Mouse (Mus musculus) c-Kit-positive CD71-positive TER-119-positive erythroid progenitor cells, embryonic 14.5 days (primary cell): ENCODE results near the gene 5330417H12Rik.
A peak's percentile ranks its signal among the peaks of the same experiment; 100 is the strongest.

Experiments used
- DNase-seq: peaks from one replicate; pipeline ENCODE4 v3.0.0-alpha.2; 2013; ENCODE audit warnings: low spot score

Gene 5330417H12Rik

DNA sequence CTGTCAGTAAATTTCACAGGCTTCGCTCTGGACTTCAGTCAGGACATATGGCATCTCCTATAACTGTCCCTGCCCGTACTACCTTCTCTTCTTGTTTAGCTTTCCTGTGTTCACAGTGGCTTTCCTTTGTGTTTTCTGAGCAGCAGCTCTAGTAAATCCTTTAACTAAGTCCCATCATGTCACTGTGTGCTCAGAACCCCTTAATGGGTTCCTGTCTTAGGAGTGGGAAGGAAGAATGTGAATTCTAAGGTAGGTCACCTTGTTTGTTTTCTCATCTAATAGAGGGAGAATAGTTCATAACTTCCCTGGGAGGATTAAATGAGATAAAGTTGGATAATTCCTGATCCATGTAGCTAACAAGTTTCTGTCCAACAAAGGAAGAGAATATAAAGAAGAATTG is at the start of gene 5330417H12Rik:
TSS of gene 5330417H12Rik (minus strand) at position 101 of the 400 bp plus-strand sequence.
- DNase-seq = no peak

DNA sequence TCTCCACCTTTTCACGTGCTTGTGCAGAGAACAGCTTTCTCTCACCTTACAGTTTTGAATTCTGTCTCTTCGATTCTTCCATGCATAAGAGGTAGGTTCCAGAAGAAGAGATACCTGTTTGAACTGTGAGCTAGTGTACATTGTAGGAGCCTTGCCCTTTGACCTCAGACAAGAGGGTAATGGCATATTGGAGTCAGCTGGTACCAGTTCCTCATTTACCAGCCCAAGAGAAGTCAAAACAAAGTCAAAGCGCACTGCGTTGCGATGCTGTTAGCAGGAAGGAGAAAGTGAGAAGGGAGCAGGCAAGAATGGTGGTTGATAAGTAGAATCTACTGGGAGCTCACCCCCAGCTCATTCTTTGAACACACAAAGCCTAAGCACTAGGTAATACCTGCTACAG is 43.6 kb upstream of the 5330417H12Rik start:
- DNase-seq = no peak

DNA sequence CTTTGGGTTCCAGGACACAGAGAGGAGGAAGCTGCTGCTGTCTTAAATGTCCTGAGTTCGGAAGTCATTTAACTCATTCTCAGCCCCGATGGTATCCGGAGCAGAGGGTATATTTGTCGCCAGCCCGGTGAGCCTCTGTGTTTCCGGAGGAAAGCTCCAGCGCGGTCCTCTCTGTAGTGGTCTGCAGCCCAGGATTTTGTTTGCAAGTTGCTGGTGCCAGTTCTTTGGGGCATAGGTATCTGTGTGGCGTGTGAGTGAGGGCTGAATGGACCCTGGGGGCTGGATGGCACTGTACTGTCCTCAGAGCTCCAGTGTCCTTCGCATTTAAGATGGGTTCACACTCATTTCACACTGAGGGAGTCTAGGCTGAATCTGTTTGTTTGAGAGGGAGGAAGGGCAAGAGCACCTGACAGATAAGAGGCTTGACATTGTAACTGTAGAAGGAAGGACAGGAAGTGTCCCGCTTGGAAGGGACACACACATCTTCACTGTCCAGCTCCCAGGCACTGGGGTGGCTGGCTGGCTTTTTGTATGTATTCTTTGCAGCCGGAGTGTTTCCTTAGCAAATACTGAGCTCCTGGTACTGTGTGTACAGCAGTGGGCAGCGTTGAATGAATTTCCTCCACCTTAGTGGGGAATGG is 41.4 kb upstream of the 5330417H12Rik start:
- DNase-seq = no peak

DNA sequence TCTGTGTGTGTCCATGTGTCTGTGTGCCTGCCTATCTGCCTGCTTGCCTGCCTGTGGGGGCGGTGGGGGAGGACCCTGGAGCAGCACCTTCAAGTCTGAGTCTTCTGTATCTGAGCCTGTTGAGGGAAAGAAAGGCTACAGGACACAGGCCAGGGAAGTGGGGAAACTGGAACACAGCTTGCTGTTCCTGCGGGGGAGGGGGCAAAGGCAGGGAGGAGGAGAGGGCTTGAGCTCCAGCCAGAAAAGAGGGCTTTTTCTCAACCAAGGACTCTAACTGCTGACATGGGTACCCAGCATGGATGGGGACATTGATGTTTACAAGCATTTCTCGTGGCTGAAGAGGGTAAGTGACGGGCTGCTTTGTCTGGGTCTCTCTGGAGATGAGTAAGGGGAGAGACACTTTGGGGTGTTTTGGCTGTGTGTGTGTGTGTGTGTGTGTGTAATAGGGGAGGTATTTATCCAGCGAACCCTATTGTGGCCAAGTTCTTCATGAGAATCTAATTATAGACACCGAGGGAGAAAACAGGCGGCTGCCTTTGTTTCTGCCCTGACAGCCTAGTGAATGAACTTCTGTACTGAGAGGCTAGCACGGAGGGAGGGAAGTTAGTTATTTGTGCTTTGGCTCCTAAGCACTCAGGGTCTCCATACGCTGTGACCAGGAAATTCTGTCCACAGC is 40.8 kb upstream of the 5330417H12Rik start:
- no peak for DNase-seq

DNA sequence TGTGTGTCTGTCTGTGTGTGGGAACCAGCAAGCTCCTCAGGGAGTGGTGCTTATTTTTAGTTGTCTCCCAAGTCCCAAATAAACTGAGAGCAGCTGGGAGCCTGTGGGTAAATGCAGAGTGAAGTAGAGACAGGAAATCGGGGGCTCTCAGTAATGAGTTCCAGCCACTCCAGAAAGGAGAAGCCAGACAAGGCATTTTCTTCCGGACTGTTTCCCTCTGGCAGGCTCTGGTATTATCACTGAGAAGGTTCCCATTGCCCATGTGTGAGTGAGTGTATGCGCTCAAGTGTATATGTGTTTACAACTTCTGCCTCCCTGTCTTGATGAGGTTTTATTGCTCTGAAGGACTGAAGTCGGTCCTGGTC is 40.2 kb upstream of the 5330417H12Rik start:
- DNase-seq = no peak

DNA sequence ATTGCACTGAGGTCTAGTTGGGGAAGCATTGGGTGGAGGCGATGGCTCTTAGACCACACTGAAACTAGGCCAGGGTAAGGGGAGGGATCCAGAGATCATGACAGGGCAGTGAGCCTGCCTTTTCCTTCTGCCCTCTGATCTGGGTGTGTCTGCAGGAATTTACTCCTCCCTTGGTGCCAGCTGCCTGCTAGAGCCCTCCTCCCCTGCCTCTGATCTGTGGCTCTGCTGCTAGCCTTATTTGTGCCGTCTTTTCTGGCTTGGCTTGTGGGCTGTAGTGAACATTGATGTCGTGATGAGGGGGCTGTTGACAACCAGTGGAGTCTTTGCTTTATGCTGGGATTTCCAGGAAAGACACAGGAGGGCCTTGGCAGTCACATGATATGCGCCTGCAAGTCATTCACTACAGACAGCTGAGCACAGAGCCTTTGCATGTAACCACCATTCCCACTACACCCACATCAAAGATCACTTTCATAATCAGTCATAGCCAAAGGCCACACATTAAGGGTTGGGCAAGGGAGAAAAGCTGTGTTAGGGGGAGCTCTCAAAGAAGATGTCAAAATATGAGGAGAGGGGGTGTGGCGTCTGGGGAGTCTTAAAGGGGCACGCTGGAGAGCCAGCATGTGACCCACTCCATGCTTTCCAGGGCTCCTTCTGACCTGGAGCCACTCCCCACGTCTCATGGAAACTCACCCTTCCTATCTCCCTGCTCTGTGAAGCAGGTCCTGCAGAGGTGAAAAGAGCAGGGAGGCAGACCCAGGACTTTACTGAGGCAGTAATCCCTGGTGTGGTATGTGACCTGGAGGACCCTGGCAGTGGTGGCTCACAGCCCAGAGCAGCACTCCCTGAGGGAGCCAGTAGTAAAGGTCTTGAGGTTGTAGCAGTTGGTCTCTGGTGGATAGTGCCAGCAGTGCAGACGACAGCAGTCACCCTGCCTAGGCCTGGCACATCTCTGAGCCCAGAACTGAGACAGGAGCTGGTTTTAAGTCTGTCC is 39.4 kb upstream of the 5330417H12Rik start:
- DNase-seq = no peak

DNA sequence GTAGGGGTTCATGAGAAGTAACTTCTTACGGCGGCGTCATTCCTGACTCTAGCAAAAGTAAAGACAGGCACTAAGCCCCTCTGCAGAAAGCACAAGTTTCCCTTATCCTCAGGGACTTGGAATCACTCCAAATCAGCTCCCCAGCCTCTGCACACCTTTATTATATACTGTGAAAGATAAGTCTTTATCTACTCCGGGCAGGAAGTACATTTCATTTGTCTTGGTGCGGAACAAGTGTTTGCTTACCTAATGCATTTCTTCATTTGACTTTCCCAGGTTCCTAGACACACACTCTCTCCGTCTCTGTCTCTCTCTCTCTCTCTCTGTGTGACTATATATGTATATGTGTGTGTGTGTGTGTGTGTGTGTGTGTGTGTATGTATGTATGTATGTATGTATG is 38.7 kb upstream of the 5330417H12Rik start:
- no peak for DNase-seq

DNA sequence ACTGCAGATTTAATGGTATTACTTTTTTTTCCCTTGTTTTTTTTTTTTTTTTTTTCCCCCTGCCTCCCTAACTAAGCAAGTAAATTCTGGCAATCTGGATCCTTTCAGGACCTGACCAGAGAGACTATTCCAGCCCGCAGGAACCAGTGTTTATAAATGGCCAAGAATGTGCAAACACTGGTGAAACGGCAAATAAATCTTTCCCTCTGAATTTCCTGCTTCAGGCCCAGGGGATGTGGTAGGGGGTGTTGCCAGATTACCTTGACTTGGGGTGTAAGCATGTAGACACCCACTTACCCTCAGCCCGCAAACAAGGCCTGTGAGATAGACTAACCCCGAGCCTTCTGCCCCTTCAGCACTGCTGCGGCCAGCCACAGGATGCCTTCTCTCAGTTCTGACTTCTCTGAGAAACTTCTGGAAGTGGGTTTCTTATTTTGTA is 36.9 kb upstream of the 5330417H12Rik start:
- no peak for DNase-seq

DNA sequence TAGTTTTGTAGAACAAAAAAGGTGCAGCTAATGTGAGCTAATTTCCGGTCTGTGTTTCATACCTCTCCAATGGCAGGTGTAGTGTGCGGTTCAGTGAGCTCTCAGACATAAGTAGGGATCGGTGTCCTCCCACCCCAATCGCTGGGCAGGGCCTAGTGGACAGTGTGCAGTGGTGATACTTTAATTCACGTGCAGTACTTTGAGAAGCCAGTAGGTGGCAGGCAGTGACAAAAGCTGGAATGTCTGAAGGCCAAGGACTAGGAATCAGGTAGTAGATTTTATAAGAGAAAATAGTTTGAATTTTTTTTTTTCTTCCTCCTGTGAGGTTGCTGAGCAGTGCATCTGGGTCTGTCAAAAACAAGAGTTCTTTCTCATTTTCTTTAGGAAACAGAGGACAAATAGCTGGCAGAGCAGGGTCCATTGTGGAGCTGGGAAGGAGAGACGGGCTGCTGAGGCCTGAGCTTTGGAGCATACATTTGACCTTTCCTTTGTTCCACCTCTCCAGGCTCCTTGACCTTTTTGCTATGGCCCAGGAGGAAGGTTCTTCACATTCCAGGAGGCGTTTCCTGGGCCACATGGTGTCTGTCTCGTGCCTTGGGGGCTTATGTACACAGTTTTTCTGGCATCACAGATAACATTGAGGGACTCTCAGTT is 36.4 kb upstream of the 5330417H12Rik start:
- DNase-seq = peak; percentile 23

DNA sequence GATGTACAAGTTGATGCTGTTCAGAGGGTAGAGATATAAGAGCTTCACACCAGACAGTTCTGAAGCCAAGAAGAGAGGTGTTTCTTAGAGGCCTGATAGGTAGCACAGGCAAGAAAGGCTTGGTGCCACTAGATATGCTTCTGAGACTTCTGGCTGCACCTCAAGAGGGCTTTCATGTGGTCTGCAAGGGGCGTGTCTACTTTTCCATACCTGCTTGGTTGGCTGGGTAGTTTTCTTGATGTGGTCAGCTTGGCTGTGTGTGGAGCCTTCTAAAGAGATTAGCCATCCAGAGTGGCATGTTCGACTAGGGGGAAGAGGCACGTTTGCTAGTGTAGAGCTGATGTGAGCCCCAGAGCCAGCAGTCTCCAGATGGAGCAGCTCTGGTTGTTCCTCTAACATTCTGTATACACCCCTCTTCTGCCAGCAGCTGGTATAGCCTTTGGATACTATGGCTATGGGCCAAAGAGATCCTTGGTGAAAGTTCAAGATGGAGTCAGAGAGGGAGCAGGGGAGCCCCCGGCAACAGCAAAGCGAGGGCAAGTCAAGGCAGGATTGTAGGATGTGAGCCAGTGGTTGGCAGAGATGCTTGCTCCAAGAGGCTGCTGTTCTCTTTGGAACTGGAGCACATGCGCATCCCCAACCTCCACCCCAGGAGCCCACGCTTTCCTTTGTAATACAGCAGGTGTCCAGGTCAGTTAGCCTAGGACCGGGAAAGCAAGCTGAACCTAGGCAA is 34.4 kb upstream of the 5330417H12Rik start:
- no peak for DNase-seq

DNA sequence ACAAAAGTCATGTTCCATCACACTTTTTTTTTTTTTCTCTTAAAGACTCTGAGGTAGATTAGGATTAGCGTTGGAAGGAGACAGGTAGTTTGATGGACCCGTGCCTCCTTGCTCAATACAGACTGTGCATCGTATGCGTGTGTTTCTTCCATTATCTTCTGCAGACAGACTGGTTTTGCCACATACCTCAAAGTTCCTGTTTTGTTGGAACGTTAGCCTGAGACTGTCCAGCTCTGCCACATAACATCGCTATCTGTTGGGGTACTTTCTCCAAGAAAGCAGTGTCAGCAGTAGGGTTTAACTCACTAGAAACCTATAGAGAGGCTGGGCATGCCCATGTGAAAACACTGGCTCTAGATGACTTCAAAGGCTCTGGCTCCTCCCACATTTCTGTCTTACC is 31.5 kb upstream of the 5330417H12Rik start:
- no peak for DNase-seq

DNA sequence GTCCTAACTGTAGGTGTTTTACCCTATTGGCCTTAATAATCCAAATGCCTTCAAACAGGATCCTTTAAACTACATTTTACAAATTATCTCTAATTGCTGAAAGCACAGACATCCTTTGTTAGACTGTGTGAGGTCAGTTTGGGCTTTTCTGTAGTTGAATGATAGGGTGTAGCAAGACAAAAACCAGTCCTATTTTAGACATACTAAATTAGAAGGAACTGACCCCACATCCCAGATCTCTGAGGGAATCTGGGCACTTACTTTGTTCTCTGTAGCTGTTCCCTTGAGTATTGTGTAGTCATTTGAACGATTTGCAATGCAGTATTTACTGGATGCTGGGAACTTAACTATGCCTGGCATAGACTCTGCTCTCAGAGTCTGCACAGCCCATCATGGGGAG is 26.9 kb upstream of the 5330417H12Rik start:
- DNase-seq = no peak

DNA sequence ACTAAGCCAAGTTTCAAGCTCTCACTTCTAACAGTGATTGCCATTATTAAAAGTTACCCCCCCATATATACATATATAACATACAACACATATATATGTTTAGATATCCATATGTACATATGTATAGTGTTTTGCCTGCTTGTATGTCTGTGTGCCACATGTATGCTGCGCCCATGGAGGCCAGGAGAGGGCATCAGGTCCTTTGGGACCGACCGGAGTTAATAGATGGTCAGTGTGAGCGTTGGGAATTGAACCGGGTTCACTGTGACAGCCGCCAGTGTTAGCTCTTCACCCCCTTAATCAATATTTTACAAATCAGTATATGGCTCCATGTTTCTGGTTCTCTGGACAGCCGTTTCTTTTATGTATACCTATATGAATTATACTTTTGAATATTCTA is 25.0 kb upstream of the 5330417H12Rik start:
- no peak for DNase-seq

DNA sequence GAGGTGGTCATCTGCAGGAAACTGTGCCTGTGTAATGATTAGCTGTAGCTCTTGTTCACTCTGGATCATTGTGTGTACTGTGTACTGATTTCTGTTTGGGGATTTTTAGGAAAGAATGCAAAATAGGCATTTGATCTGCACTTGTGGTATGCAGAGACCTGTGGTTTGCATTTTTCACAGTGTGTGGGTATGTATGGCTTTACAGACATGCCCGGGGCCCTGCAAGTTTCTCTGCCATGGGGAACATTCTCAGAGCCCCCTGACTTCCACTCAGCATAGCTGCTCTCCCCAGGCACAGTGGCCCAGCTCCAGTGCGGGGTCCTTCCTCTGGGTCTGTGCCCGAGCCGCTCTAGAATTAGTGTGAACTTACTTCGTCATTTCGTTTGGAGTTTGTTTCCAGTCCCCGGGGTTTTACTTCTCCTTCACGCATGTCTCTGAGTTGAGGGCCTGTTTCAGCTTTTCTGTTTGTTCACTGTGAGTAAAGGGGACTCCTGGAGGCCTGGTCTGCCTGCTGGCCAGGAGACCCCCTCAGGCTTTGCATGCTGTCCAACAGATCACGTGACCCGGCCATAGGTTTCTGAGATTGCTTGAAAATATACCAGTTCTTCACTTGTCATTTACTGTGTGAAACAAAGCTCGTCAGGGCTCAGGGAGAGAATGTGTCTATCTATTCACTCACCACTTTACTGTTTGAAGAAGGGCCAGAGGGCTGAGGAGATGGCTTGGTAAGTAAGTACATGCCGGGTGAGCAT is 24.2 kb upstream of the 5330417H12Rik start:
- DNase-seq = no peak

DNA sequence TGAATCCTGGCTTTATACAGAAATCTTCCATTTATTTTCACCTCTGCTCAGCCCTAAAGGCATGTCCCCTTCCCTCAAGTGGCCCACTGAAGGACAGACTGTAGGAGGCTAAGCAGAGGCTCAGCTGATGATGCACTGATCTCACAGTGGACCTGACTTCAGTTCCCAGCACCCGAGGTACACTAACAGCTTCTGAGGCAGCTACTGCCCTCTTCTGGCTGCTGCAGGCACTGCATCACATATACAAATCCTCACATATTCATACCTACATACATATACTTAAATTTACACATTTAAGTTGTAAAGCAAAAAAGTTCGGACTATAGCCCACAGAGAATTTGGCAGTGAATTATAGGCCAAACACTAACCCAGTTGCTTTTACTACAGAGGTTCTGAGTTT is 20.0 kb upstream of the 5330417H12Rik start:
- no peak for DNase-seq

DNA sequence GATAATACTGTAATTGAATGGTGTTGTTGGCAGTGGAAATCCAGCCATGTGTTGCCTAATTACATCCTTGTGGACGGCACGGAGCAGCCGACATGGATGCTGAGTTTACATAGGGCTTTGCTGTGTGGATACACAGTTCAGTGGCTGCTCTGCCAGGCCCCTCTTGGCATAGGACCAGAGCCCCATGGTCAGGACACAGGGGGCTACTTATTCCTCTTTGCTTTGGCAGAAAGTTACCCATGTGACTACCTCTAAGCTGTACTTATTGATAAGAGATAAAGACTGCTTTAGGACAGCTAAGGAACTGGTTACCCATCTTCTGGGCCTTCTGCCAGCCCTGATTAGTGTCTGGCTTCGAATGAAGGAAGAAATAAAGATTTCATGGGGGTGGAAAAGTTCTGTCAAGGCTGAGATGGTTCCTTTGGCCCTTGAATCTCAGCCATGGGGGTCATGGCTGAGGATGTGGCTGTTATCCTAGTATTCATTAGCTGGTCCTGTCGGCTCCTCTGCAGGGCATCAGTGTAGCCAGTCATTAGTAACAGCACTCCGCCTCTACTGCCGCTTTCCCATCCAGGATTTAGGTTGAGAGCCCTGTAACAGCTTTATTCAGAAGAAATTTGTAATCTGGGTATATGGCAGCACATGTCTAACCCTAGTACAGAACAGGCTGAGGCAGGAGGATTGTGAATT is 17.8 kb upstream of the 5330417H12Rik start:
- no peak for DNase-seq

DNA sequence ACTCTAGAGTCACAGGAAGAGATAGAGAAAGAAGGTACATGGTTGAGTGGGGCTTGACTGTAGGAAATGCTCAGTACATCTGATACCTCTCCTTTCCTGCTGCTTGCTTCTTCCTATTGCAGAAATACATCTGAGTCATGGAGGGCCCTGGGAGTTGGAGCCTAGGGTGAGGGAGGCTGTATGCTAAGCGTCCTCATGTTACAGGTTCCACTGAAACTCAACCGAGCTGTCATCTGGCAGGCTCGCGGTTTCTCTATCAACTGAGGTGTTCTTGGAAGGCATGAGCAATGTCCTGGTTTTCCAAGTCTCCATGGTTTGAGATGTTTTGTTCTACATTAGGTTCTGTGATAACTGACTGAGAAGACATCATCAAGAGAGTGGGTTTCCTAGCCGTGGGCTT is 13.1 kb upstream of the 5330417H12Rik start:
- DNase-seq = no peak

DNA sequence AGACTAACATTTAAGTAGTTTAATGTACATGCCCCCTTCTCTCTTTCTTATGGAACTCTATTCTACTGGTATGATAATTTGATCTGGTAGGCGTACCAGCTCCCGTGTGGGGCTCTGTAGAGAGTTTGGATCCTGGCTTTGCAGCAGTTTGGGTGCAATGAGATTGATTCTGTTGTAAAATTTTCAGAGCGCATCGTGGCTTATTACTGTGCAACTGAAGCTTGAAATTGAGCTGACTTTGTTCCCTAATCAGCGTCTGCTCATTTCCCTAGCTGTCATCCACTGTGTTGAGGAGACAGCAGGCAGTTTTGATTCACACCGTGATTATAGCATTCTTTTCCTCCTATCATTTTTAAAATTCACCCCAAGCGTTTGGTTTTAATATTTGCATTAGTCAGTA is 12.4 kb upstream of the 5330417H12Rik start:
- no peak for DNase-seq

DNA sequence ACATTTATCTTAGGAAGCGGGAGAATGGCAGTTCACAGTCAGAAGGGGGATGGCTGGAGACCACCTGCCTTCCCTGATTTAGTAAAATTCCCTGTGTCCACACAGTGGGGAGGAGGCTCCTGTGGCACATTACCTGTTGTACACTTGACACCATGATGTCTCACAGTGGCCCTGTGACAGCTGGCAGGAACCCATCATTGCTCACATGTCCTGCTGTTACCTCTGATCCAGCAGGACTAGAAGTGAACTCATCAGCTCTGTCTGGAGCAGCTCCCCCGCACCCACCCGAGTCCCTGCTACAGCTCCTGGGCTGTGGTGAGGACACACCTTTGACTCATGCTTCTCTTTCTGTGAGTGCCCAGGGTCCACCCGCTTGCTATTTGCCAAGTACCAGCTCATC is 8.2 kb upstream of the 5330417H12Rik start:
- DNase-seq = no peak

DNA sequence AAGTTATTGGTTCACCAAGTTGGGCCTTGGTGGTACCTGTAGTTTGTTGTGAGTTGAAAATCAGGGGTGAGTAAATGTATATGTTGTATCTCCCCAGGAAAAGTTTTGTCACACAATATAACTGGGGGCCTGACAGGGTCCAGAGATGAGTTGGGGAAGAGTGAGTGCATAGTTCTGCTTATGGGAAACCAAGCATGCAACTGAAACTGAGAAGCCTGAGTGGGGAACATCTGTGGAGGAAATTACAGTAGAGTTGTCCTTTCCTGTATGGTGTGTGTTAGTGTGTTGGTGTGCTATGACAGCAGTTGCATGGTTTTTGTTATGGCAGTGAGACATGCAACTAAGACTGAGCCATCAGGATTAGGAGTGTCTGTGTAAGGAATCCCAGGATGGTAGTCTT is 3.4 kb upstream of the 5330417H12Rik start:
- no peak for DNase-seq
